Mouse (Mus musculus): Measurements from ENCODE around the gene Sec13. TPM values are rescaled to one million over a fixed set of nuclear protein-coding genes. Genes with fewer than 3 reads are reported as not detected.

The Sec13 gene
- polyA plus RNA-seq (2012; rRNA removed): 113 and 114 TPM in 2 replicates

DNA sequence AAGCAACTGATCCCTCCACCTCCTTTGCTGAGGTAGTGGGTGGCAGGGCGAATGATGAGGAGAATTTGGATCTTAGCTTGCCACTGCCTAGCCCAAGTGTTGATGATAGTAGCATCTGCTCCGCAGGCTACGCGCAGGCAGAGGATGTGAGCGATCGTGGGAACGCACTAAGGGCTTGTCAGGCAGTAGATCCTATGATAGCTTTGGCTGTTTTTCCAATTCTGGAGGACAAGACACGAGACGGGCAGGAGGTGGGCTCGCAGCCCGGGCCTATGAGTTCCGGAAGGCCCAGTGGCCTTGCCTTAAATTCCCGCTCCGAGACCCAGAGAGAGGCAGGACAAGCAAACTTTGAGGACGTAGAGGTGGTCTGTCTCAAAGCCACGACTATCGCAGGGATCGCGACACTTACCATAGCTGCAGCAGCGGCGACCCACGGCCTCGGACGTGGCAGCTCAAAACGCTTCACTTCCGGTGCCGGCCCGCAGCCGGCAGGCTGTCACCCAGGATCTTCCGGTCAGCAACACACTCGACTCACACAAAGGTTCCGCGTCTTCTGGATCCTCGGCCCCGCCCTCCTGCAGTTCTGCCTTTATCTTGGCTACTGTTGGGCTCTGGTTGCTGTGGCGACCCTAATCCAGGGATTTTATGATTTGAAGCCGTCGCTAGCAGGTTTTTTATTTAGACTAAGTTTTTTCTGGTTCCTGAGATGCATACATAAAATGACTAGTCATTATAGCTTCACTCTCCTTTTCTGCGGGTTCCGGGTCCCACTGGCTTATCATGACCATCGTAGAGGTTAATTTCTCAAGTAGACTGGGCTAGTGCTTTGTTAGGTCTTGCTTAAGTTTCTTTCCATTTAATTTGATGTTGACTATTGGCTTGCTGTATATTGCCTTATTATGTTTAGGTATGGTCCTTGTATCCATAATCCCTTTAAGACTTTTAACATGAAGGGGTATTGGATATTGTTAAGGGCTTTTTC, at the start of gene Sec13:
Gene Sec13 (minus strand): TSS at position 508 of the 982 bp plus-strand sequence.
- peak within 1 kb of the TSS; percentile 91 for H3K27ac ChIP-seq (ENCODE audit: control insufficient read depth, insufficient read depth, low read depth, low read length)
- no peaks in the 10 kb centered on the region; the same call in 1 of the 2 replicates for H3K36me3 ChIP-seq (ENCODE audit: control insufficient read depth, insufficient read depth, low read length)
- H3K4me1 ChIP-seq (ENCODE audit: control insufficient read depth, insufficient read depth, low read length): peaks cover 4% of the 10 kb centered on the region
- TF ChIP-seq POLR2A (IDR thresholded peaks at IDR 0.05; ENCODE audit: control insufficient read depth, low read depth, low read length) (peak; percentile 77), CTCF (IDR thresholded peaks at IDR 0.05; ENCODE audit: control insufficient read depth, insufficient read depth, insufficient replicate concordance, low read depth, low read length) (no peak)
- peak within 1 kb of the TSS; percentile 98 for H3K4me3 ChIP-seq (ENCODE audit: control insufficient read depth, low read depth, low read length)
- no peaks in the 10 kb centered on the region for H3K27me3 ChIP-seq (ENCODE audit: control insufficient read depth, insufficient read depth, low read length)

DNA sequence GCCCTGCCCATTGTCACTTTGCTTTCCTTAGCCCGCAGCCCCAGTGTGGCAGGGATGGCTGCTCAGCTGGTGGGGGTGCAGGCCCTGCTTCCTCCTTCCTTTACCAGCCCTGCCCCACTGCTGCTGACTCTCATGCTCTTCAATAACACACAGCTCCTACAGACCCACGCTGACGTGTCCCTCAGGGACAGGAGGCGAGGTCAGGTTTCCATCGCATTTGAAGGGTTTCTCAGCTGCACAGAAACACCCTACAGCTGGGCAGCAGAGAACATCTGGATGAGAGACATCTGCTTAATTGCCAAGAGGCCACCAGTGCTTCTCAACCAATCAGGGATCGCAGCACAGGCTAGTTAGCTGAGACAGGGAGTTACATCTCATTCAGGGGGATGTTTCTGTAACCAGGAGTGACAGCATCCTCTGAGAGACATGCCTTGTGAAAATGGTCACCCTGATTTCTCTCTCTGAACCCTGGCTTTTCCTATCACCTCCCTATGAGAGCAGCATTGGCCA, 47.0 kb upstream of the Sec13 start:
- Histone ChIP-seq H3K27ac (ENCODE audit: control insufficient read depth, insufficient read depth, low read depth, low read length) (no peak overlapping the region), H3K4me1 (ENCODE audit: control insufficient read depth, insufficient read depth, low read length) (no peaks in the 10 kb centered on the region), H3K27me3 (ENCODE audit: control insufficient read depth, insufficient read depth, low read length) (no peaks in the 10 kb centered on the region), H3K36me3 (ENCODE audit: control insufficient read depth, insufficient read depth, low read length) (no peaks in the 10 kb centered on the region), H3K4me3 (ENCODE audit: control insufficient read depth, low read depth, low read length) (no peak overlapping the region)
- no peak for TF ChIP-seq CTCF (IDR thresholded peaks at IDR 0.05; ENCODE audit: control insufficient read depth, insufficient read depth, insufficient replicate concordance, low read depth, low read length)
- no peak for TF ChIP-seq POLR2A (IDR thresholded peaks at IDR 0.05; ENCODE audit: control insufficient read depth, low read depth, low read length)

DNA sequence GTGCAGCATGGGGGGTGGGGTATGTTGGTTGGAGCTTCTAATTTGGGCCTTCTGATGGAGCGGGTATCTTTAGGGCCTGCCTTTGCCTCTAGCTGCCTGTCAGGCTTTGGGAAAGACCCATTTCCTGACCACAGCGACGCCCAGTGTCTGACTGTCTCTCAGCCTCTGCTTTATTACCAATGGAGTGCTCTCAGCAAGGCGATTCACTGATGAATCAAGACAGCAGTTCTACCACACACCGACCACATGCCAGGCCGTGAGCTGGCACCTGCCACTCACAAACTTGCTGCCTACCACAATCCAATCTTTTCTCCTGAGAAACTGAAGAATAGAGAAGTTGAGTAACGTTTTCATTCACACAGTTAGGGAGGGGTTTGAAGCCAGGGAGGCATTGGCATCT, 45.1 kb upstream of the Sec13 start:
- Histone ChIP-seq H3K27me3 (ENCODE audit: control insufficient read depth, insufficient read depth, low read length) (no peaks in the 10 kb centered on the region), H3K4me3 (ENCODE audit: control insufficient read depth, low read depth, low read length) (no peak overlapping the region), H3K27ac (ENCODE audit: control insufficient read depth, insufficient read depth, low read depth, low read length) (no peak overlapping the region), H3K4me1 (ENCODE audit: control insufficient read depth, insufficient read depth, low read length) (no peaks in the 10 kb centered on the region), H3K36me3 (ENCODE audit: control insufficient read depth, insufficient read depth, low read length) (no peaks in the 10 kb centered on the region)
- TF ChIP-seq CTCF (IDR thresholded peaks at IDR 0.05; ENCODE audit: control insufficient read depth, insufficient read depth, insufficient replicate concordance, low read depth, low read length): no peak
- no peak for TF ChIP-seq POLR2A (IDR thresholded peaks at IDR 0.05; ENCODE audit: control insufficient read depth, low read depth, low read length)

DNA sequence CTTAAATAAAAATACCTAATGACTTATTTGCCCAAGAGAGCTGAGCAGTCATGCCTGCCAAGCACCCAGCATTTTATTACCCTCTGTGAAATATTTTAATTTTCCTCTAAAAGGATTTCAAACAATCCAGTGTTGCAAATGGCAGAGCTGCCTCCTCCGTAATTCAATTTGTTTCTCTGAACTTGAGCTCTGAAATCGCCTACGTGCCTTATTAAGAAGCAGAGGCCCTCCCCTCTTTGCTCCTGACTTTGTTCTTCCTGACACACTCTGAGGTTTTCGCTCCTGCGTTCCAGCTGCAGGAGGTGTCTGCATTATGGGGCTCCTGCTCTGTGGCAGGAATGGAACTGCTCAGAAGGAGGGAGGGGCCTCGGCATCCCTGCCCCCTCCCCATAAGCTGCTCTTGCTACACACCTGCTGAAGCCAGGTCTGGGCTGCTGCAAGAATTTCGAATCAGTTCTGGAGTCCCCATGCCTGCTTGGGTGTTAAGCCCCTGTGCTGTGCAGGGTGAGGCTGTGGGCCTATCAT, 37.7 kb upstream of the Sec13 start:
- Histone ChIP-seq H3K27me3 (ENCODE audit: control insufficient read depth, insufficient read depth, low read length) (no peaks in the 10 kb centered on the region), H3K4me1 (ENCODE audit: control insufficient read depth, insufficient read depth, low read length) (no peaks in the 10 kb centered on the region), H3K27ac (ENCODE audit: control insufficient read depth, insufficient read depth, low read depth, low read length) (no peak overlapping the region), H3K4me3 (ENCODE audit: control insufficient read depth, low read depth, low read length) (no peak overlapping the region), H3K36me3 (ENCODE audit: control insufficient read depth, insufficient read depth, low read length) (no peaks in the 10 kb centered on the region)
- TF ChIP-seq POLR2A (IDR thresholded peaks at IDR 0.05; ENCODE audit: control insufficient read depth, low read depth, low read length) (no peak), CTCF (IDR thresholded peaks at IDR 0.05; ENCODE audit: control insufficient read depth, insufficient read depth, insufficient replicate concordance, low read depth, low read length) (no peak)

DNA sequence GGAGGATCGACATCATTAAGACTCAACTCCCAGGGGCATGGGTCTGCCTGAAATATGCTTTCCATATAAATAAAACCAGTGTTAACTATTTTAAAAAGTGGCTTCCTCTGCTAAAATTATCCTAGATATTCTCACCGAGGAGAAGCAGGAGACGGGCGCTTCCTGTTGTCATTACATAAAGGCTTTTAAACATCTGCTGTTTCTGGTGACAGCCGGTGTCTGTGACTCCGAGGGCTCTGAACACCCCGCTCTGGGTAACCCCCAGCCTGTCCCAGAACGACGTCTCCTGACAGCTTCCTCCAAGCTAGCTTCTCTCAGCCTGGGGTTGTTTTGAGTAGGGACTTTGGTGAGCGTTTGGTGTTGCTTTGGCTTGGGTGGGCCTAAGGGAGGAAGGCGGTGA, 28.3 kb upstream of the Sec13 start:
- no peaks in the 10 kb centered on the region for H3K4me1 ChIP-seq (ENCODE audit: control insufficient read depth, insufficient read depth, low read length)
- no peak overlapping the region for H3K4me3 ChIP-seq (ENCODE audit: control insufficient read depth, low read depth, low read length)
- TF ChIP-seq POLR2A (IDR thresholded peaks at IDR 0.05; ENCODE audit: control insufficient read depth, low read depth, low read length): no peak
- no peak for TF ChIP-seq CTCF (IDR thresholded peaks at IDR 0.05; ENCODE audit: control insufficient read depth, insufficient read depth, insufficient replicate concordance, low read depth, low read length)
- H3K36me3 ChIP-seq (ENCODE audit: control insufficient read depth, insufficient read depth, low read length): no peaks in the 10 kb centered on the region
- no peaks in the 10 kb centered on the region for H3K27me3 ChIP-seq (ENCODE audit: control insufficient read depth, insufficient read depth, low read length)
- no peak overlapping the region for H3K27ac ChIP-seq (ENCODE audit: control insufficient read depth, insufficient read depth, low read depth, low read length)

DNA sequence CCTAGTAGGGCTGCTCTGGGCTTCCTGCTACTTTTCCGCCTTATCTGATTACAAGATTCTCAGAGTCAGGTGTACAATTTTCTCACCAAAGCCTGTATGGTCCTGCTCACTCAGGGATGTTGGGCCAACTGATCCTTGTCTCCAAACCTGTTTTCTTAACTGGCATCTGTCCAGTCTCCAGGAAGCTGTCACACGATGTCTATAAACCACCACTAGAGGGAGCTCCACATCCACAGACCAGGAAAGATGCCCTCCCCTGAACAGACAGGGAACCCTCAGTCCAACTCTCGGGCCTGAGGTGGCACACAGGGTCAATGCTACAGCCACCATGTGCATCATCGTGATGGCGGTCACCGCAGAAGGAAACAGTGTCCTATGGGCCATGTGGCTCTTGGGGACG, 21.1 kb upstream of the Sec13 start:
- no peaks in the 10 kb centered on the region for H3K36me3 ChIP-seq (ENCODE audit: control insufficient read depth, insufficient read depth, low read length)
- no peaks in the 10 kb centered on the region for H3K27me3 ChIP-seq (ENCODE audit: control insufficient read depth, insufficient read depth, low read length)
- H3K4me3 ChIP-seq (ENCODE audit: control insufficient read depth, low read depth, low read length): no peak overlapping the region
- no peaks in the 10 kb centered on the region for H3K4me1 ChIP-seq (ENCODE audit: control insufficient read depth, insufficient read depth, low read length)
- no peak for TF ChIP-seq POLR2A (IDR thresholded peaks at IDR 0.05; ENCODE audit: control insufficient read depth, low read depth, low read length)
- peak; percentile 76; the same call in 1 of the 2 replicates for TF ChIP-seq CTCF (IDR thresholded peaks at IDR 0.05; ENCODE audit: control insufficient read depth, insufficient read depth, insufficient replicate concordance, low read depth, low read length)
- no peak overlapping the region for H3K27ac ChIP-seq (ENCODE audit: control insufficient read depth, insufficient read depth, low read depth, low read length)

DNA sequence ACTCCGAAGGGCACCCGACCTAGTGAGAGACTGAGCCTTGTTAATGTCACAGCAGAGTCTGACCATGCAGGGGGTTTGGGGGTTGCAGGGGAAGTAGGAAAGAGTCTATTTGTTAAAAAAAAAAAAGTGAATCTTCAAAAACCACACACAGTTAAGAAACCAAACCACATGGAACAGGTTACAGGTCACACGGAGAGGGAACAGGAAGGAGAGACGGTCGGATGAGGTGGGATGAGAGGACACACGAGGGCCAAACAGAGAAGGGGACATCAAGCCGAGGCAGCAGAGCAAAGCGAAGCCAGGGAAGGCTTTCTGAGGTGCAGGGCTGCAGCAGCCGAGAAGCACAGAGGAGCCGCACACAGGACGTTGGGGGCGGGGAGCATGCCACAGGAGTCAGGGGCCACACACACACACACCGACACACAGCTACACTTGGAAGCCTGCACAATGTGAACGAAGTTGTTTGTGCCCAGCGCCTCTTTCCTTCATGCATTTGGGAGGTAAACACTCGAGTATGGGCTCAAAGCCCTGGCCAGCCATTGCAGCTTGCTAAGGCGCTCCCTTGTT, 8.7 kb upstream of the Sec13 start:
- no peak for TF ChIP-seq POLR2A (IDR thresholded peaks at IDR 0.05; ENCODE audit: control insufficient read depth, low read depth, low read length)
- TF ChIP-seq CTCF (IDR thresholded peaks at IDR 0.05; ENCODE audit: control insufficient read depth, insufficient read depth, insufficient replicate concordance, low read depth, low read length): no peak
- Histone ChIP-seq H3K4me1 (ENCODE audit: control insufficient read depth, insufficient read depth, low read length) (peaks cover 10% of the 10 kb centered on the region), H3K27ac (ENCODE audit: control insufficient read depth, insufficient read depth, low read depth, low read length) (no peak overlapping the region), H3K27me3 (ENCODE audit: control insufficient read depth, insufficient read depth, low read length) (no peaks in the 10 kb centered on the region), H3K36me3 (ENCODE audit: control insufficient read depth, insufficient read depth, low read length) (no peaks in the 10 kb centered on the region), H3K4me3 (ENCODE audit: control insufficient read depth, low read depth, low read length) (no peak overlapping the region; the same call in 1 of the 2 replicates)
